Mouse (Mus musculus) layer of hippocampus, adult 2 months (tissue): ENCODE data around the gene Dhx35. TPM values are rescaled to one million over a fixed set of nuclear protein-coding genes. Genes with fewer than 3 reads are reported as not detected.

Experiments used
- DNase-seq, 2 experiments: peaks; one replicate each; pipeline ENCODE4 v3.0.0; 2022; ENCODE audit warnings: low spot score in 2 of 2
- H3K27ac ChIP-seq: fragments of 200-600 bp; 2 replicates; pipeline ENCODE4 v1.8.1; 2022
- H3K4me3 ChIP-seq: fragments of 200-600 bp; 2 replicates; pipeline ENCODE4 v1.8.1; 2022; ENCODE audit warnings: mild to moderate bottlenecking
- CTCF ChIP-seq: fragments of 200-600 bp; conservative IDR thresholded peaks from 2 replicates; pipeline ENCODE4 v1.8.1; 2022; ENCODE audit warnings: antibody characterized with exemption, mild to moderate bottlenecking, moderate library complexity
- total RNA-seq, 2 experiments: library from RNA; stranded (reverse); gene quantifications; 2 replicates each; pipeline ENCODE4 v1.2.3; 2021

The Dhx35 gene
- total RNA-seq, 2 experiments from 2014 or later = 17.2 to 19.3 TPM

DNA sequence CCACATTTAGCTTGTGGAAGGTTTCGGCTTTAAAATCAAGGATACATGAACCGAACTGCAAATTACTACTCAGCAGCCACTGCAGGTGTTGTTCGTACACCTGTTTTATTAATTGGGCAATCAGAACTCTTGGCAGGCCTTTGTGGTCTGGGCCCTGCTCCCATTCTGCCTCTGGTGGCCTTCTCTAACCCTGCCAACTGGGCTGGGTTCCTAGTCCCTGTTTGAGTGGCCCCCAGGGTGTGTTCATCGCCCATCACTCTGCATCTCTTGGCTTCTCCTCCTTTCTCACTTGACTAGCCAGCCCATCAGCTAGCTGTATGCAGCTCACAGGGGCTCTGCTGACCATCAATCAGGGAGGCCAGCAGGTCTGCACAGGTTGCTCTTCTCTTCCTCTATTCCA is 17.9 kb upstream of the Dhx35 start:
- no peak for DNase-seq
- Histone ChIP-seq H3K27ac (no peak overlapping the region), H3K4me3 (no peak overlapping the region)
- TF ChIP-seq CTCF = no peak

DNA sequence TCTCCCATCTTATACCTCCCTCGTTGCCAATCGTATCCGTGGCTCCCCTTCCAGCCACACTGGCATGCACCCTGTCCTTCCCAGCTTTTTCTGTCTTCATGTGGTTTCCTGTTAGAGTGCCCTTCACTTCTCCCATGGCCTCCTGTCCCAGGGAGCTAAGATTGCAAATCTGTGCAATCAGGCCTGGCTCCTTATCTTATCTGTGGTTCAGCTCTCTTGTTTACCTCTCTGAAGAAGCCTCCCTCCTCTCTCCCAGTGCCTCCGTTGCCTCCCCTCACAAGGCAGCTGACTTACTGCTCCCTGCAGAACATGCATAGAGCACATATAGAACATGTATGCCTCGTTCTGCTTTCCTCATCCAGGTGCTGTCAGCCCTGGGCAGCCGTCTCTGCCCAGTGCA is 17.1 kb upstream of the Dhx35 start:
- DNase-seq = no peak
- no peak overlapping the region for H3K27ac ChIP-seq
- TF ChIP-seq CTCF = no peak
- H3K4me3 ChIP-seq = no peak overlapping the region

DNA sequence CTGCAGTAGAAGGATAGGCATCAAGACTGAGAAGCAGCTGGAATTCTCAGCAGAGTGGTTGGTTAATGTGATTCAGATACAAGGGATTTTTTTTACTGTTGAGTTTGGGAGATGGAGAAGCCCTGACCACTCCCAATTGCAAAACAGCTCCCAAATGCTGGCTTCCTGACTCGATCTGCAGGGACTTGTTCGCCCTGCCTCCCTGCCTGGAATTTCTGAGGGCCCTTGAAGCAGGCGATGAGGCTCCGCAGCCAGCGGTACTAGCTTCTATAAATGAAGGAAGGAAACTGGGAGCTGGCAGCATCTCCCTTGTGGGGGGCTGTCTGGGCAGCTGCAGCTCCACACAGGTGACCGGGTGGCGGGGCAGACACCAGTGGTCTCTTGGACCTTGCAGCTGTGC is 16.3 kb upstream of the Dhx35 start:
- DNase-seq = no peak
- no peak for TF ChIP-seq CTCF
- no peak overlapping the region for H3K4me3 ChIP-seq
- no peak overlapping the region for H3K27ac ChIP-seq

DNA sequence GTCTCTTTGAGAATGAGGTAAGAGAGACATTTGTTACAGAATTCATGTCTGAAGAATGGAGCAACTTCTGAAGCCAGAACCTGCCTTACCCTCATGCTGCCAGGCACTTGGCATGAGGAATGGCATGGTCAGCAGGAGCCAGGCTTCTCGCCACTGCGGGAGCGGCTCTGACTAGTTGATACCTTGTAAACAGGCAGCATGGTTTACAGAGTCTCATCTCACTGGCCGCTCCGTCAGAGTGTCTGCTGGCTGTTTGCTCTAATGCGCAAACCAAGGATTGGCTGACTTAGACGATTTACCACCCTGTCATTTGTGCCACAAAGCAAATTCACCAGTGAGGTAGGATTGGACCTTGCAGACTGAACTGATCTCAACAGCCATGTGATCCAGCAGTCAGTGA is 13.5 kb upstream of the Dhx35 start:
- no peak for DNase-seq
- Histone ChIP-seq H3K4me3 (no peak overlapping the region), H3K27ac (no peak overlapping the region)
- no peak for TF ChIP-seq CTCF

DNA sequence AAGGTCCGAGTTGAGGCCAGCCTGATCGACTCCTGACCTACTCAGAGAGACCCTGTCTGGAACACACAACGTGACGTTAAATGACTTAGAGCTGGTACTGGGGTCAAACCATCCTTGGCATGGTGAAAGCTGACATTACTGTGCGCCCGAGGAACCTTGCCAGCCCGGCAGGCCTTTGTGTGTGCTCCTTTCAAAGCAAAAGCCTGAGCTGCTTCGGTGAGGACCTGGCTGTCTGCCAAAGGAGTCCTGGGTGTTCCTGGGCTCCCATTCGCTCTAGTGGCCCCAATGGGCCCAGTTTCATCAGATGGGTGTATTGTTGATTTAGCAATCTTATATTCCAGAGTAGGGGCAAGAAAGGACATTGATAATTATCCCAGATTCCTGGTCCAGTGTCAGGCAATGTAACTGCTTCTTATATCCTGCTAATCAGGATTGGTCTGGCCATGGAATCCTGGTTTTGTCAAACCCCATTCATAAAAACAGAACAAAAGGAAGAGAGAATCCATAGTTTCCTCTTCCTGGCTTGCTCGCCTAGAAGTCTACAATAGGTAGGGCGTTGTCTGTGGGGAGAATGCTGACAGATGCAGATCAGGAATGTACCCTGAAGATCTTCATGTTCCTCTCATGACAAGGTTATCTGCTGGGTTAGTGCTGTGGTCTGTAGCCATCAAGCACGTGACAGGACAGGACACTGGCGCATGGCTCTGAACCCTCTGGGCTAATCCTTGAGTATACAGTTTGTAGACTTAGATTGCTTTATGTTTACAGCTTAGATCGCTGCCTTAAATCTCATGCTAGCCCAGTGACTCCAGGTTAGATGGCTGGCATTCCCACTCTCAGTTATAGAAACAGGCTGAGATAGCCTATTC is 7.4 kb upstream of the Dhx35 start:
- no peak for TF ChIP-seq CTCF
- no peak overlapping the region for H3K27ac ChIP-seq
- no peak for DNase-seq
- no peak overlapping the region for H3K4me3 ChIP-seq

DNA sequence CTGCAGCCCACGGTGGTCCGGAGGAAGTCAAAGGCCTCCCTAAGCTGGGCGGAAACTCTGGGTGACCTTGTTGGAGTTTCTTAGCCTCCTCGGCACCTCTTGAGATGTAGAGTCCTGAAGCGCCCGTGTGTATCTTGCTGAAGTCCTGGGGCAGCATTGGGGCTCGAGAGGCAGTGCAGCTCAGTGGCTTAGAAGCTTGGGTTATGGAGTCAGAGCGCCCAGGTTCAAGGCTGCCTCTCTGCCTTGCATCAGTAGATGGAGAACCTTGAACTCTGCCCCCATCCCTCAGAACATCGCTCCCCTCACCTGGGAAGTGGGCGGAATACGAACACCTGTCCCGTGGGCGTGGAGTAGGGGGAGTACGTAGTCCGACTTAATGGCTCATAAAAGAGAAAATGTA is 436 bp downstream of the Dhx35 start:
- Histone ChIP-seq H3K4me3 (peak overlapping the region; percentile 90), H3K27ac (peak overlapping the region; percentile 82)
- no peak for TF ChIP-seq CTCF
- DNase-seq = no peak

DNA sequence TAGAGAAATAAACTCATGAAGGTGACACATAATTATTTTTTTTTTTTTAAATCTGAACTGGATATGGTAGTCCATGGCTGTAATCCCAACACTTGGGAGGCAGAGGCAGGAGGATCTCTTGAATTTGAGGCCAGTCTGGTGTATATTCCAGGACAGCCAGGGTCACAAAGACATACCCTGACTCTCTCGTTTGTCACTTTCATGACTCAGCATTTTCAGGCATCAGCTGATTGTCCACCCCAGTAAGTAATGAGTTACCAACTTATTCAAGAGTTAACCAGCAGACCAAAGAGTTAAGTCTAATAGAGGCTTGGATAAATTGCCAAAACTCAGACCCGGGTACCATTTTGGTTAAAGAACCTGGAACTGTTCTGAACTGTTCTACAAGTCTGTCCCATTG is 1.3 kb downstream of the Dhx35 start:
- no peak overlapping the region for H3K4me3 ChIP-seq
- no peak overlapping the region for H3K27ac ChIP-seq
- DNase-seq = no peak
- no peak for TF ChIP-seq CTCF

DNA sequence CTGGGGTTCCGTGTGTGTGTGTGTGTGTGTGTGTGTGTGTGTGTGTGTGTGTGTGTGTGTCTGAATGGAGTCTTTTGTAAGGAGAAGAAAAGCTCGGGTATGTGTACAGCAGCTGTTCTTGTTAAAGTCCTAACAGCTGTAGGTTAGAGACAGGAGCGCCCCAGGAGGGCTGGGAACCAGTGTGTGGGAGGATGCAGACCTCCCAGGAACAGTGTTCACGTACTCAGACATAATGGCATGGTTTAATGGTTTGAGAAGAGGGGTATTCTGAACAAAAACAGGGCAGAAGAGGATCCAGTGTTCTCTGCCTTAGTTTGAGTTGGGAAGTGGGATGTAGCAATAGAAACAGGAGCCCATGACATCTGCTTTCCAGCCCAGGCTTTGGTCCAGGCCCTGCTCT is 4.7 kb downstream of the Dhx35 start:
- Histone ChIP-seq H3K4me3 (no peak overlapping the region), H3K27ac (peak overlapping the region; percentile 23; the same call in 1 of the 2 replicates)
- no peak for DNase-seq
- no peak for TF ChIP-seq CTCF

DNA sequence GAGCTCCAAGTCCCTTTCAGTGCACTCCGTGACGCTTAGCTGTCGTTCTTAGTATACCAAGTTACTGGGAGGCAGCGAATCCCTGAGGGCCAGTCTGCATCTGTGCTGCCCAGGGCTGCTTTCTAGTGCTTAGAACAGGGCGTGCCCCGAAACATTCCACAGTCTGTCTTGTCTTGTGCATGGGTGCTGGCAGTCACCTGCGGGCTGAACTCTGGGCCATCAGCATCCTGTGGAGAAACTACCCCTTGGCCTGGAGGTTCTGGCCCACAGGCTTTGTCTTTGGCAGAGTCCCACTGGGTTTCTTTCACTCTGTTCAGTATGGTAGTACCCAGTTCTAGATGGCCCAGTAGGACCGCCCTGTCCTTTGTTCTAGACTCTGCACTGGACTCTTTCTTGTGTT is 6.2 kb downstream of the Dhx35 start:
- Histone ChIP-seq H3K4me3 (no peak overlapping the region), H3K27ac (no peak overlapping the region)
- no peak for DNase-seq
- no peak for TF ChIP-seq CTCF

DNA sequence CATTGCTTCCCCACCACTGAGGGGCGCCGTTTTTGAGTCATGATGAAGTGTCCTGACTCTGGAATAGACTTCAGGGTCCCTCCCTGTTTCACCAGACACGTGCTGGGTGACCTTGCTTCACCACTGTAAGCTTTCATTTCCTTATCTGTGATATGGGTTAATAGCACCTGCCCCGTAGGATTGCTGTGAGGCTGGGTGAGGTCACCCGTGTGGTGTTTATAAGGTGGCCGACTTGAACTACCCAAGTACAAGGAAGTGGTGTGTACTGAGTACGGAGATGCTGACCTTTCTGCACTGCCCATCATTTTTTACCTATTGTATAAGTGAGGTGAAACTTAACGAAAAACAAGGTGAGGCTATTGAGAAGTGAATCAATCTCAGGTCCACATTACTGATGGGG is 9.0 kb downstream of the Dhx35 start:
- TF ChIP-seq CTCF = no peak
- Histone ChIP-seq H3K4me3 (no peak overlapping the region), H3K27ac (no peak overlapping the region)
- DNase-seq = no peak

DNA sequence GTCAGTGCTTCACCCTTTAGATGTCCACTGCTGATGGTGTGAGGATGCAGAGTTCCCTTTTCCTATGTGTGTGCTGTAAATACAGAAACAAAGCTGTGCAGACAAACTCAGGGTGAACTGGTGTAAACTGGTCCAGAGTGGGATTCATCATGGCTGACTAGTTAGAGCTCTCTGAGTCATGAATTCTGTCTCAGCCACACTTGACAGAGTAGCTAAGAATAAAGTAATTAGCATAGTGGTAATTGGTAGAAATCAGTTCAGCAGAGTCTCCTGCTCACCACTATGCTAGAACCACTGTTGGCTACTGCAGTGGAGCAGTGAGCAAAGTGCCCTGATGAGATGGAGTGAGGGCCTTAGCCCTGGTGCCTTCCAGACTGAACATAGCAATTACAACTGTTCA is 21.1 kb downstream of the Dhx35 start:
- no peak overlapping the region for H3K27ac ChIP-seq
- no peak overlapping the region for H3K4me3 ChIP-seq
- TF ChIP-seq CTCF = no peak
- no peak for DNase-seq

DNA sequence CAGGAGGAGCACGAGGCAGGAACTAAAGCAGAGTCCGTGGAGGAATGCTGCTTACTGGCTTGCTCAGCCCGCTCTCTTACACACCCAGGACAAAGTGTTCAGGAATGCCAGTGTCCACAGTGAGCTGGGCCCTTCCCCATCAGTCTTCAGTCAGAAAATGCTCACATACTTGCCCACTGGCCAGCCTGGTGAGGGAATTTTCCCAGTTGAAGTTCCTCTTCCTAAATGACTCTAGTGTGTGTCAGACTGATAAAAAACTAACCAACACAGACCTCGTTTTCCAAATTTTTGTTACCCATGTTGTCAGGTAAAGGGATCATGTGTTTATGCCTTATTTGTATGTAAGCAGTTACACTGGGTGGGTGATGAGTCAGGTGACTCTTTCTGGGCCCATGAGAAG is 21.6 kb downstream of the Dhx35 start:
- no peak overlapping the region for H3K27ac ChIP-seq
- TF ChIP-seq CTCF = no peak
- DNase-seq = no peak

DNA sequence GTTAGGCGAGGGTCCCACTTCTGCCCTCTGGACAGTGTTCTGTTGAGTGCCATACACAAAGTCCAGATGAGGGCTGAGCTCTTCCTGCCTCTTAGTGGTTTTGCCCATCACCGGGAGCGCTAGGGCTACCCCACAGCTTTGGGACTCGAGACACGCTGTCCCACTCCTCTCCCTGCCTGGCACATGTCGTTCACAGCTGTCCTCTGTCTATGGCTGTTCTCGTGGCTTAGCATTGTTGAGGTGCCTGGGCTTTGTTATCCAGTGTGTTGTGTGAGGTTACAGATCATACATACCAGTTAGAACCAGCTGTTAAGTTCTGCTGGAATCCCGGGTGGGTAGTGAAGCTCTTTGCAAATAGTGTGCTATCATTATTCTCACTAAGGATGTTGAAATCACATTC is 23.1 kb downstream of the Dhx35 start:
- no peak for DNase-seq
- H3K4me3 ChIP-seq = no peak overlapping the region
- H3K27ac ChIP-seq = no peak overlapping the region
- no peak for TF ChIP-seq CTCF

More for the DNA sequence above, 21.6 kb downstream of the Dhx35 start:
- no peak overlapping the region for H3K4me3 ChIP-seq

DNA sequence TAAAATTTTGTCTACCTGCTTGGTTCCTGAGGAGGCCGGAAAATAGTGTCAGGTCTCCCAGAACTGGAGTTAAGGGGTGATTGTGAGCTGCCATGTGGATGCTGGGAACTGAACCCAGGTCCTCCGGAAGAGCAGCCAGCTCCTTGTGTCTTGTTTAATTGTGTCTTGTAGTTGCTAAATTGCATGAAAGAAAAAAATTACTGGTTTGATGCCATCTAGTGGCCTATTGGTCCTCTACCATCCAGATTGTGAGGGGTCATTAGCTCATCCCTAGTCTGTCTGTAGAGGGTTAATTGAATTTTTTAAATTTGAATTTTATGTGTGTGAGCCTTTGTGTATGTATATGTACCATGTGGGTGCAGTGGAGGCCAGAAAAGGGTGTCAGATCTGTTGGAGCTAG is 33.5 kb downstream of the Dhx35 start:
- no peak overlapping the region for H3K27ac ChIP-seq
- no peak overlapping the region for H3K4me3 ChIP-seq
- TF ChIP-seq CTCF = peak; percentile 45
- DNase-seq = no peak

DNA sequence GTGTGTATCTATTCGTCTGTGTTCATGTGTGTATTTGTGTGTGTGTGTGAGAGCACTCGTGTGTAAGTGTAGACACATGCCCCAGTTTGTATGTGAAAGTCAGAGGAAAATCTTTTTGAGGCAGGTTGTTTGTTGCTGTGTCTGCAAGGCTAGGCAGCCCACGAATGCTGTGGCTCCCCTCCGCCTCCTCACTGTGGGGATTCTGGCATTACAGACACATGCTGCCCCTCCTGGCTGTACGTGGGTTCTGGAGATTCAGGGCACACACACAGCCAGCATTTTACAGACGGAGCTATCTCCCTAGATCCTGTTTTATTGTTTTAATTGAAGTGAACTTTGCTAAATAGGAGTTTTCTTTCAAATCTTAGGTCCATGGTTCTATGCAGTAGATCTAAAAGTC is 35.1 kb downstream of the Dhx35 start:
- H3K4me3 ChIP-seq = no peak overlapping the region
- TF ChIP-seq CTCF = 0 out of 2 replicates have a peak, but pooled peaks have one; percentile 20
- no peak overlapping the region for H3K27ac ChIP-seq
- no peak for DNase-seq
